Mouse (Mus musculus) midbrain, embryonic 13.5 days (tissue): ENCODE data around the gene Ablim1. TPM values are rescaled to one million over a fixed set of nuclear protein-coding genes. Genes with fewer than 3 reads are reported as not detected.

Source experiments
- ATAC-seq: fragments of 200-750 bp; cut with Nextera tagmentation; 2 replicates; pipeline ENCODE4 v1.8.0; 2017; ENCODE audit warnings: mild to moderate bottlenecking, moderate TSS enrichment, moderate library complexity
- H3K27ac ChIP-seq: fragments of 300-500 bp; sonication (generic); 2 replicates; pipeline ENCODE4 v1.5.1; 2015; ENCODE audit warnings: inconsistent platforms, mild to moderate bottlenecking, moderate library complexity
- H3K27me3 ChIP-seq: fragments of 300-500 bp; sonication (generic); 2 replicates; pipeline ENCODE4 v1.6.1; 2015; ENCODE audit warnings: mild to moderate bottlenecking, inconsistent platforms
- H3K36me3 ChIP-seq: fragments of 300-500 bp; sonication (generic); 2 replicates; pipeline ENCODE4 v1.6.1; 2015; ENCODE audit warnings: mild to moderate bottlenecking, inconsistent platforms
- H3K4me1 ChIP-seq: fragments of 300-500 bp; sonication (generic); replicated peaks from 2 replicates; pipeline ENCODE4 v1.6.1; 2015; ENCODE audit warnings: inconsistent platforms
- H3K4me2 ChIP-seq: fragments of 300-500 bp; sonication (generic); replicated peaks from 2 replicates; pipeline ENCODE4 v1.6.1; 2015; ENCODE audit warnings: moderate library complexity, mild to moderate bottlenecking, inconsistent platforms
- H3K4me3 ChIP-seq: fragments of 300-500 bp; sonication (generic); replicated peaks from 2 replicates; pipeline ENCODE4 v1.5.1; 2015; ENCODE audit warnings: mild to moderate bottlenecking, inconsistent platforms
- H3K9ac ChIP-seq: fragments of 300-500 bp; sonication (generic); replicated peaks from 2 replicates; pipeline ENCODE4 v1.6.1; 2015; ENCODE audit warnings: mild to moderate bottlenecking, inconsistent platforms
- H3K9me3 ChIP-seq: fragments of 300-500 bp; sonication (generic); 2 replicates; pipeline ENCODE4 v1.6.1; 2016; ENCODE audit warnings: mild to moderate bottlenecking, inconsistent platforms
- WGBS: fragments of 180-500 bp; shearing (Covaris S2); methylation state at CpG from one replicate; pipeline ENCODE4 v1.1.7; 2015; 5-methylcytosine and 5-hydroxymethylcytosine counted together
- polyA plus RNA-seq: library from polyadenylated mRNA; unstranded; fragments of >200 nt; fragmentation: Nextera tagmentation; extraction: Ambion mirVana; gene quantifications from 2 replicates; pipeline ENCODE4 v1.2.1, GENCODE M21; 2015

Gene Ablim1
- polyA plus RNA-seq, 1 experiment from 2014 or later: 34.4 TPM

GRCm38 (mm10) chr19:57111301-57111700 lies 203.4 kb downstream of the Ablim1 start:
- no peaks in the 10 kb centered on the region for H3K36me3 ChIP-seq
- no peak overlapping the region for H3K4me2 ChIP-seq
- no peak for ATAC-seq
- no peak overlapping the region for H3K27ac ChIP-seq
- 0 out of 2 replicates have a peak, but pooled peaks cover 4% of the 10 kb centered on the region for H3K4me1 ChIP-seq
- WGBS: 84% methylated on average over 6 of the region's 6 CpGs
- H3K27me3 ChIP-seq: no peaks in the 10 kb centered on the region
- no peaks in the 10 kb centered on the region for H3K9me3 ChIP-seq
- H3K9ac ChIP-seq: no peak overlapping the region
- H3K4me3 ChIP-seq: no peak overlapping the region

- Histone ChIP-seq H3K4me3 (no peak overlapping the region), H3K9me3 (no peaks in the 10 kb centered on the region), H3K27me3 (no peaks in the 10 kb centered on the region), H3K9ac (no peak overlapping the region), H3K36me3 (no peaks in the 10 kb centered on the region), H3K4me2 (no peak overlapping the region), H3K27ac (no peak overlapping the region), H3K4me1 (no peaks in the 10 kb centered on the region)
- ATAC-seq: no peak
- 76% methylated on average over 7 of the region's 7 CpGs for WGBS
Measured at GRCm38 (mm10) chr19:57109620-57110019, 205.1 kb downstream of the Ablim1 start.

- H3K36me3 ChIP-seq: no peaks in the 10 kb centered on the region
- H3K4me1 ChIP-seq: no peaks in the 10 kb centered on the region
- no peaks in the 10 kb centered on the region for H3K27me3 ChIP-seq
- H3K27ac ChIP-seq: no peak overlapping the region
- H3K4me3 ChIP-seq: no peak overlapping the region
- no peak overlapping the region for H3K4me2 ChIP-seq
- WGBS: 76% methylated on average over 6 of the region's 6 CpGs
- H3K9ac ChIP-seq: no peak overlapping the region
- H3K9me3 ChIP-seq: no peaks in the 10 kb centered on the region
- ATAC-seq: no peak
Measured at GRCm38 (mm10) chr19:57106513-57106912, 208.2 kb downstream of the Ablim1 start.

GRCm38 (mm10) chr19:57106031-57106430 lies 208.7 kb downstream of the Ablim1 start:
- no peaks in the 10 kb centered on the region for H3K9me3 ChIP-seq
- no peaks in the 10 kb centered on the region for H3K36me3 ChIP-seq
- H3K9ac ChIP-seq: no peak overlapping the region
- no peaks in the 10 kb centered on the region for H3K27me3 ChIP-seq
- WGBS: 98% methylated on average over 3 of the region's 3 CpGs
- no peaks in the 10 kb centered on the region for H3K4me1 ChIP-seq
- no peak for ATAC-seq
- H3K4me2 ChIP-seq: no peak overlapping the region
- no peak overlapping the region for H3K4me3 ChIP-seq
- no peak overlapping the region for H3K27ac ChIP-seq

- Histone ChIP-seq H3K9me3 (no peaks in the 10 kb centered on the region), H3K4me1 (no peaks in the 10 kb centered on the region), H3K27ac (no peak overlapping the region), H3K4me3 (no peak overlapping the region), H3K27me3 (no peaks in the 10 kb centered on the region), H3K36me3 (no peaks in the 10 kb centered on the region), H3K9ac (no peak overlapping the region), H3K4me2 (no peak overlapping the region)
- ATAC-seq: no peak
- 70% methylated on average over 6 of the region's 6 CpGs for WGBS
Measured at GRCm38 (mm10) chr19:57105156-57105555, 209.6 kb downstream of the Ablim1 start.

GRCm38 (mm10) chr19:57104171-57104748 lies 210.5 kb downstream of the Ablim1 start:
- H3K9me3 ChIP-seq: no peaks in the 10 kb centered on the region
- H3K36me3 ChIP-seq: no peaks in the 10 kb centered on the region
- H3K27ac ChIP-seq: no peak overlapping the region
- H3K9ac ChIP-seq: no peak overlapping the region
- H3K4me1 ChIP-seq: no peaks in the 10 kb centered on the region
- H3K4me2 ChIP-seq: no peak overlapping the region
- 55% methylated on average over 5 of the region's 5 CpGs for WGBS
- ATAC-seq: no peak
- no peaks in the 10 kb centered on the region for H3K27me3 ChIP-seq
- no peak overlapping the region for H3K4me3 ChIP-seq

- Histone ChIP-seq H3K27ac (peak overlapping the region; percentile 20; the same call in 1 of the 2 replicates), H3K4me3 (no peak overlapping the region), H3K27me3 (no peaks in the 10 kb centered on the region), H3K4me2 (no peak overlapping the region), H3K9me3 (no peaks in the 10 kb centered on the region), H3K9ac (no peak overlapping the region), H3K4me1 (no peaks in the 10 kb centered on the region), H3K36me3 (no peaks in the 10 kb centered on the region)
- ATAC-seq: no peak
- WGBS: 84% methylated on average over 4 of the region's 4 CpGs
Measured at GRCm38 (mm10) chr19:57103360-57103958, 211.3 kb downstream of the Ablim1 start.

- Histone ChIP-seq H3K9me3 (no peaks in the 10 kb centered on the region), H3K4me1 (no peaks in the 10 kb centered on the region), H3K27ac (no peak overlapping the region), H3K27me3 (no peaks in the 10 kb centered on the region), H3K4me2 (no peak overlapping the region), H3K36me3 (no peaks in the 10 kb centered on the region), H3K4me3 (no peak overlapping the region), H3K9ac (no peak overlapping the region)
- 91% methylated on average over 7 of the region's 7 CpGs for WGBS
- ATAC-seq: no peak
Measured at GRCm38 (mm10) chr19:57101986-57102385, 212.7 kb downstream of the Ablim1 start.

GRCm38 (mm10) chr19:57100753-57101446 lies 213.8 kb downstream of the Ablim1 start:
- Histone ChIP-seq H3K4me2 (no peak overlapping the region), H3K9ac (no peak overlapping the region), H3K9me3 (no peaks in the 10 kb centered on the region), H3K4me1 (no peaks in the 10 kb centered on the region), H3K4me3 (no peak overlapping the region), H3K36me3 (no peaks in the 10 kb centered on the region), H3K27me3 (no peaks in the 10 kb centered on the region), H3K27ac (no peak overlapping the region)
- no peak for ATAC-seq
- 95% methylated on average over 11 of the region's 11 CpGs for WGBS

GRCm38 (mm10) chr19:57099986-57100385 lies 214.7 kb downstream of the Ablim1 start:
- no peaks in the 10 kb centered on the region for H3K36me3 ChIP-seq
- no peaks in the 10 kb centered on the region for H3K9me3 ChIP-seq
- H3K4me2 ChIP-seq: no peak overlapping the region
- ATAC-seq: no peak
- no peaks in the 10 kb centered on the region for H3K27me3 ChIP-seq
- no peak overlapping the region for H3K27ac ChIP-seq
- no peaks in the 10 kb centered on the region for H3K4me1 ChIP-seq
- 92% methylated on average over 9 of the region's 9 CpGs for WGBS
- H3K9ac ChIP-seq: no peak overlapping the region
- no peak overlapping the region for H3K4me3 ChIP-seq

GRCm38 (mm10) chr19:57099094-57099357 lies 215.7 kb downstream of the Ablim1 start:
- no peak overlapping the region for H3K4me3 ChIP-seq
- no peaks in the 10 kb centered on the region for H3K36me3 ChIP-seq
- H3K27ac ChIP-seq: no peak overlapping the region
- no peak for ATAC-seq
- no peak overlapping the region for H3K9ac ChIP-seq
- 89% methylated on average over 4 of the region's 4 CpGs for WGBS
- H3K4me2 ChIP-seq: no peak overlapping the region
- no peaks in the 10 kb centered on the region for H3K4me1 ChIP-seq
- no peaks in the 10 kb centered on the region for H3K9me3 ChIP-seq
- no peaks in the 10 kb centered on the region for H3K27me3 ChIP-seq

GRCm38 (mm10) chr19:57098241-57099093 lies 216.3 kb downstream of the Ablim1 start:
- H3K9me3 ChIP-seq: no peaks in the 10 kb centered on the region
- no peak overlapping the region for H3K9ac ChIP-seq
- H3K4me1 ChIP-seq: no peaks in the 10 kb centered on the region; the same call in 1 of the 2 replicates
- no peaks in the 10 kb centered on the region for H3K36me3 ChIP-seq
- ATAC-seq: no peak
- H3K27me3 ChIP-seq: no peaks in the 10 kb centered on the region
- no peak overlapping the region for H3K4me2 ChIP-seq
- H3K27ac ChIP-seq: no peak overlapping the region
- 87% methylated on average over 14 of the region's 14 CpGs for WGBS
- H3K4me3 ChIP-seq: no peak overlapping the region
